Mouse (Mus musculus) liver, adult 2 months (tissue): ENCODE data around the gene Gm5624.
"Not testable (repeated sequence)": the region's sequence is repeated elsewhere in the genome, so short reads cannot be mapped to it uniquely, and the experiment has no call there.

Source experiments
- CTCF ChIP-seq: fragments of 200-500 bp; IDR thresholded peaks from 2 replicates; pipeline ENCODE4 v1.5.1; 2011; ENCODE audit warnings: low read depth, low read length, control low read depth
- POLR2A ChIP-seq: fragments of 200-500 bp; IDR thresholded peaks from 2 replicates; pipeline ENCODE4 v1.6.1; 2011; ENCODE audit warnings: low read length, control low read depth; ENCODE audit not compliant: insufficient read depth; ENCODE audit errors: extremely low read depth

DNA sequence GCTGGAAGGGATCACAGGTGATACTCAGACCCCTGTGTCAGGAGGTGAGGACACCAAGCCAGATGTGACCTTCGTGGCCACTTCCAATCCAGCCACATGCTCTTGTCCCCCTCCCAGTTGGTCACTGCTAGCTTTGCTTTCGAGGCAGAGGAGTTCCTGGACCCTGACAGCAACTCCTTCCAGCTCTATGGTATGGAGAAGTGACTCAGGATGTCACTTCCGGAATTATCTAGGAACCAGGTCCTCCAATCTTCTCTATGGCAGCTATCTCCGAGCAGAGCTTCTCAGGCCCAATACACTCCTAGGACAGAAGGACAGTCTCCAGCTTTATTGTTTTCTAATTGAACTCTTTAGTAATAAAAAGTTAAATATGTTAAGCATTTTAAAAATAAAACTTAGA is at the start of gene Gm5624:
- not testable (repeated sequence) for TF ChIP-seq CTCF, POLR2A
